Mouse (Mus musculus): ENCODE measurements around the gene Nptx2.

DNA sequence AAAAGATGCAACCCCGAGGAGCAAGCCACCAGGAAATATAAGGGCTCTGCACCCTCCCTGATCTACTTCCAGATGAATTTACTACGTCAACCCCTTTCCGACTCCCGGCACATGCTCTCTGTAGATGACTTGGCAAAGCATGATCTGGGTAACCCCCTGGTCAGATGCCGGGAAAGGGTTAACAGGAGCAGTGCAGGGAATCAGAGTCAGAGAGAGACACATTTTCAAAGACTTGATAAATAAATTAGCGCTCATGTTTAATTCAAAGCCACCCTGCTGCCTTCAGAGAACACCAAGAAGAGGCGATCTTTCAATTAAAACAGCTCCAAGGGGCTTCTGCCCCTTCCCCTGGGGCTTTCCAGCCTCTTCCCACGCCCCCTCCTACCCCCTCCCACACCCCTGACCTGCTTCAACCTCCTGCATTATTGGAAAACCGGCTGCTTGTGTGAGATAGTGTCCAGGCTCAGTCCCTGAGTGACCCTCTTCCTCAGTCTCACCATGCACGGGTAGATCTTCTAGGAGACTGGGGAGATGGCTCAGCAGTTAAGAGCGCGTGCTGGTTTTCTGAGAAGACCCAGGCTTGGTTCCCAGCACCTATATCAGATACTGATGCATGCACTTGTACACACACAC is 45.7 kb downstream of the Nptx2 start:
- no peak for TF ChIP-seq CTCF (IDR thresholded peaks at IDR 0.05; ENCODE audit: extremely low read depth, insufficient read depth, insufficient read length, insufficient replicate concordance)
- no peak for TF ChIP-seq POLR2A (IDR thresholded peaks at IDR 0.05; ENCODE audit: low read depth, low read length)
